8 mouse cellular contexts compared by ENCODE assay signal in the genomic region with DNA sequence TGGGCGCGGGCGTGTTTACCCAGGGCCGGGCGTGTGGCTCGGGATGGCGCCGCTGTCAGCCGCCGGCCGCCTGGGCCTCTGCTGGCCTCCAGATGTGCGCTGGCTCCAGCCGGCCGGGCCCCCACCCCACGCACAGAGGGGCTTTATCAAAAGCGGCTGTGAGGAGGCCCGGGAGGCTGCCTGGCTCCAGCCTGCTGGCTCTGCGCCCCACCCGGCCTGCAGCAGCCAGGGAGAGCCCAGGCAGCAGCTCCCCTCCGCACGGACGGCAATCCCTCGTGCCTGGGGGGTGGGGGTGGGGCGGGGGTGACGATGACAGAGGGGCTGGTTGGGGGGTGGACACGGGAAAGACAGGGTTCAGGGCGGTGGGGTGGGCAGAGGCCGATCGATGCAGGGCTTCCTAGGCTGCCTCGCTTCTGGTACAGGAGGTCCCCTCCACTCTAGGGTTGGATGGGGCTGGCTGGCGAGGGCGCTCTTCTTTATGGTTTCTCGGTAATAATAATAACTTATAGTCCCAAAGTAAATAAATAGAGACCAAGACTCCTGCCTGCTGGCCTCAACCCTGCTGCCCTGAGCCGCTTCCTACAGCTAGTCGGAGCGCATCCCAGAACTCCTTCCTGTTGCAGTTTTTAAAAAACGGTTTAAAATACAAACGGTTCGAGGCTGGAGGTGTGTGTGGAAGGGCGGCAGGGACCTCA. TPM values are rescaled to one million over a fixed set of nuclear protein-coding genes. Genes with fewer than 3 reads are reported as not detected.
DNase-seq lines count a peak whose midpoint lies in the region; ATAC-seq lines count a peak whose summit lies in the region.

No protein-coding gene starts in this region.

- H3K27me3 ChIP-seq in heart, embryonic 13.5 days (replicated peaks): 0 out of 2 replicates have a peak, but pooled peaks cover 11% of the 10 kb centered on the region
- H3K27me3 ChIP-seq in limb, embryonic 15.5 days: no peaks in the 10 kb centered on the region
- H3K27me3 ChIP-seq in stomach, embryonic 14.5 days (ENCODE audit: control insufficient read depth, insufficient read depth, low read length): no peaks in the 10 kb centered on the region

- H3K4me2 ChIP-seq in heart, embryonic 13.5 days: peak overlapping the region; percentile 67
- peak overlapping the region; percentile 45 for H3K4me2 ChIP-seq in limb, embryonic 15.5 days
- H3K4me2 ChIP-seq in stomach, embryonic 14.5 days (replicated peaks; ENCODE audit: low read depth, low read length): peak overlapping the region; percentile 47

- peak overlapping the region; percentile 82 for H3K27ac ChIP-seq in heart, embryonic 13.5 days (replicated peaks)
- H3K27ac ChIP-seq in limb, embryonic 15.5 days: peak overlapping the region; percentile 94
- H3K27ac ChIP-seq in stomach, embryonic 14.5 days (ENCODE audit: low read length): peak overlapping the region; percentile 86

- peak overlapping the region; percentile 41 for H3K4me3 ChIP-seq in heart, embryonic 13.5 days
- H3K4me3 ChIP-seq in limb, embryonic 15.5 days: peak overlapping the region; percentile 25
- H3K4me3 ChIP-seq in stomach, embryonic 14.5 days (ENCODE audit: low read depth, low read length): 0 out of 2 replicates have a peak overlapping the region, but pooled peaks have one; percentile 7

- H3K36me3 ChIP-seq in heart, embryonic 13.5 days: no peaks in the 10 kb centered on the region
- no peaks in the 10 kb centered on the region for H3K36me3 ChIP-seq in limb, embryonic 15.5 days
- no peaks in the 10 kb centered on the region for H3K36me3 ChIP-seq in stomach, embryonic 14.5 days (ENCODE audit: control insufficient read depth, insufficient read depth, low read length)

- peak; percentile 49; the same call in 1 of the 2 replicates for ATAC-seq in heart, embryonic 13.5 days (ENCODE audit: extremely low read depth, insufficient number of reproducible peaks, low FRiP score, low TSS enrichment)
- peak; percentile 84 for ATAC-seq in limb, embryonic 15.5 days (ENCODE audit: insufficient number of reproducible peaks, low FRiP score, low TSS enrichment, low read depth)
- ATAC-seq in stomach, embryonic 14.5 days (ENCODE audit: insufficient number of reproducible peaks, insufficient read depth, low FRiP score, low read depth): peak; percentile 80

- H3K9me3 ChIP-seq in heart, embryonic 13.5 days: no peaks in the 10 kb centered on the region
- H3K9me3 ChIP-seq in limb, embryonic 15.5 days: no peaks in the 10 kb centered on the region
- no peaks in the 10 kb centered on the region for H3K9me3 ChIP-seq in stomach, embryonic 14.5 days (ENCODE audit: control insufficient read depth, low read depth, low read length)

- peak overlapping the region; percentile 74 for H3K9ac ChIP-seq in heart, embryonic 13.5 days
- peak overlapping the region; percentile 28; the same call in 1 of the 2 replicates for H3K9ac ChIP-seq in limb, embryonic 15.5 days
- 0 out of 2 replicates have a peak overlapping the region, but pooled peaks have one; percentile 19 for H3K9ac ChIP-seq in stomach, embryonic 14.5 days (replicated peaks; ENCODE audit: low read depth, low read length)

- WGBS in heart, embryonic 13.5 days: 20% methylated on average over 39 of the region's 40 CpGs
- 15% methylated on average over 39 of the region's 40 CpGs for WGBS in limb, embryonic 15.5 days
- 13% methylated on average over 39 of the region's 40 CpGs for WGBS in stomach, embryonic 14.5 days

- peaks cover 61% of the 10 kb centered on the region for H3K4me1 ChIP-seq in heart, embryonic 13.5 days
- peaks cover 83% of the 10 kb centered on the region for H3K4me1 ChIP-seq in limb, embryonic 15.5 days
- H3K4me1 ChIP-seq in stomach, embryonic 14.5 days (ENCODE audit: control insufficient read depth, insufficient read depth, low read length): peaks cover 64% of the 10 kb centered on the region

- DNase-seq in adrenal gland, postnatal 14 days: peak; percentile 38
- DNase-seq in adrenal gland, adult (ENCODE audit: inconsistent age in 2 of 2, low spot score in 1 of 2): no peak
- DNase-seq in embryo, embryonic 10 days (ENCODE audit: low spot score): peak; percentile 76
- no peak for DNase-seq in spleen, postnatal 36 days (ENCODE audit: low spot score in 2 of 2)
- no peak for DNase-seq in layer of hippocampus, adult 9-11 months

RNA-seq across cellular contexts. Expression of gene Ube2v1, which starts 34.3 kb away (rescaled TPM):
- 172 and 174 TPM in 2 replicates for total RNA-seq in adrenal gland, postnatal 14 days (2021)
- polyA plus RNA-seq in heart, embryonic 13.5 days (2015; fragmentation: Nextera tagmentation; extraction: Ambion mirVana): 216 and 229 TPM in 2 replicates
- 289 and 315 TPM in 2 replicates for polyA plus RNA-seq in limb, embryonic 15.5 days (2015; fragmentation: Nextera tagmentation; extraction: Ambion mirVana)
- polyA plus RNA-seq in stomach, embryonic 14.5 days (2014; fragmentation: Nextera tagmentation; extraction: Ambion mirVana): 252 and 259 TPM in 2 replicates

RNA-seq across cellular contexts. Expression of gene Snai1, which starts 59.6 kb away (rescaled TPM):
- total RNA-seq in adrenal gland, postnatal 14 days (2021): 7.2 and 10.6 TPM in 2 replicates
- polyA plus RNA-seq in heart, embryonic 13.5 days (2015; fragmentation: Nextera tagmentation; extraction: Ambion mirVana): 17.3 and 17.6 TPM in 2 replicates
- 52.6 and 61.2 TPM in 2 replicates for polyA plus RNA-seq in limb, embryonic 15.5 days (2015; fragmentation: Nextera tagmentation; extraction: Ambion mirVana)
- polyA plus RNA-seq in stomach, embryonic 14.5 days (2014; fragmentation: Nextera tagmentation; extraction: Ambion mirVana): 11.6 and 12.9 TPM in 2 replicates

Comparison
In these comparisons a context has a peak if more than half of its experiments do, and no peak if none do; other contexts are left out.
1. DNase-seq: peak in adrenal gland, postnatal 14 days (single experiment) and embryo, embryonic 10 days (single experiment); none in adrenal gland, adult (0 of 2), spleen, postnatal 36 days (0 of 2) and layer of hippocampus, adult 9-11 months (single experiment).
2. H3K9ac ChIP-seq: peak in every context shown above with its lines; median percentile 74 in heart, embryonic 13.5 days; 28 in limb, embryonic 15.5 days; 19 in stomach, embryonic 14.5 days.
3. Peak in every context shown above with its lines, with median percentiles within 50 percentile points of each other: ATAC-seq, H3K27ac ChIP-seq, H3K4me2 ChIP-seq and H3K4me3 ChIP-seq.